Mouse (Mus musculus): ENCODE measurements at regions not wholly inside any gene's neighbourhood (a gene's known extent, or its start where the extent isn't known, plus 50 kb on each side); places are given as distances from the start of the nearest gene placed in this dataset.
"Not testable (repeated sequence)": the region's sequence is repeated elsewhere in the genome, so short reads cannot be mapped to it uniquely, and the experiment has no call there.

DNA sequence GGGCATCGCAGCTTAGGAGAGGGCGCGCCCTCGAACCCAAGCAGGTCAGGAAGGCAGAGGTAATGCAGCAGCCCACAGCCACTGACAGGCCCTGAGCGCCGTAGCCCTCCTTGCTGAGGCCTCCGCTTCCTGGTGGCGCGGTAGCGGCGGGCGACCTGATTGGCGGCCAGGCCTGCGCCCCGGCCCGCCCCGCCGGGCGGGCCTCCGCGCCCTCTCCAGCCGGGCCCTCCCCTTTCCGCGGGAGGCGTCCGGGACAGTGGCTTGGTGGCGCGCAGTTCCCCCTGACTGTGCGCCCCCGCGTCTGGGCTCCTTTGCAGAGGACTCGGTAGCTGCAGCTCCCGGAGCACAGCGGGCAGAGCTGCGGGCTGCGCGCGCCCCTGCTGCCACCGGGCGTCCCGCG lies 242.1 kb downstream of the Gm21863 start:
- not testable (repeated sequence) for H3K27me3 ChIP-seq (ENCODE audit: control insufficient read depth, insufficient read depth, low read length); H3K9ac ChIP-seq (ENCODE audit: low read length); H3K9me3 ChIP-seq (ENCODE audit: control insufficient read depth, low read length); H3K4me1 ChIP-seq (ENCODE audit: control insufficient read depth, insufficient read depth, low read length); H3K27ac ChIP-seq (ENCODE audit: low read depth, low read length); H3K36me3 ChIP-seq (ENCODE audit: control insufficient read depth, insufficient read depth, low read length); ATAC-seq (ENCODE audit: low FRiP score)
- WGBS = 2% methylated on average over 24 of the region's 42 CpGs
- DNase-seq (ENCODE audit: low spot score, missing footprints) = peak; percentile 79
- Histone ChIP-seq H3K4me3 (ENCODE audit: low read depth, low read length) (peak overlapping the region; percentile 34), H3K4me2 (peak overlapping the region; percentile 24; the same call in 1 of the 2 replicates)

- Histone ChIP-seq H3K4me2 (peak overlapping the region; percentile 17; the same call in 1 of the 2 replicates), H3K9ac (ENCODE audit: low read length) (0 out of 2 replicates have a peak overlapping the region, but pooled peaks have one; percentile 9), H3K4me3 (ENCODE audit: low read depth, low read length) (peak overlapping the region; percentile 34)
- H3K27ac ChIP-seq (ENCODE audit: low read depth, low read length); ATAC-seq (ENCODE audit: low FRiP score); H3K4me1 ChIP-seq (ENCODE audit: control insufficient read depth, insufficient read depth, low read length); H3K27me3 ChIP-seq (ENCODE audit: control insufficient read depth, insufficient read depth, low read length); H3K36me3 ChIP-seq (ENCODE audit: control insufficient read depth, insufficient read depth, low read length); H3K9me3 ChIP-seq (ENCODE audit: control insufficient read depth, low read length): not testable (repeated sequence)
- WGBS = 2% methylated on average over 31 of the region's 37 CpGs
- DNase-seq (ENCODE audit: low spot score, missing footprints) = peak; percentile 78
Measured at GRCm38 (mm10) chr12:20196905-20197304, 242.6 kb downstream of the Gm21863 start.

DNA sequence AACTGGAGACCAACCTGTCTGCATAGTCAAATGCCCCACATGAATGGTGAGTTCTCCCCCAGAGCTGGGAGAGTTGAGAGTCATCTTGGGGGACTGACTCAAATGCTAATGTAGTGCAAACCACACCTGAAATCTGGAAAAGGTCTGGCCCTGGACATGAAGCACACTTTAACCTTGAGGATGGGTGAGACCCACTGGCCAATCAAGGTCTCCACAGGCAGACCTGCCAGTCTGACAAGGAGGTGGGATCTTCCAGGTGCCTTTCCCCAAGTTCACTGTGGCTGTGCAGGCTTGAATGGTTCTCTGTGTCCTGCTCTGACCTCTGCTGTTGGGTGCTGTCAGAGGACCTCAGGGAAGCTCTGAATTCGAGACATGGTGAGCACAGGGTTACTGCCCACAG lies 269.6 kb downstream of the Gm21863 start:
- H3K36me3 ChIP-seq (ENCODE audit: control insufficient read depth, insufficient read depth, low read length); H3K4me1 ChIP-seq (ENCODE audit: control insufficient read depth, insufficient read depth, low read length); ATAC-seq (ENCODE audit: low FRiP score); DNase-seq (ENCODE audit: low spot score, missing footprints); H3K9ac ChIP-seq (ENCODE audit: low read length); H3K27me3 ChIP-seq (ENCODE audit: control insufficient read depth, insufficient read depth, low read length); H3K27ac ChIP-seq (ENCODE audit: low read depth, low read length); H3K4me3 ChIP-seq (ENCODE audit: low read depth, low read length); H3K4me2 ChIP-seq: not testable (repeated sequence)
- 79% methylated on average over 1 of the region's 1 CpGs for WGBS
- H3K9me3 ChIP-seq (ENCODE audit: control insufficient read depth, low read length) = peaks cover 25% of the 10 kb centered on the region

DNA sequence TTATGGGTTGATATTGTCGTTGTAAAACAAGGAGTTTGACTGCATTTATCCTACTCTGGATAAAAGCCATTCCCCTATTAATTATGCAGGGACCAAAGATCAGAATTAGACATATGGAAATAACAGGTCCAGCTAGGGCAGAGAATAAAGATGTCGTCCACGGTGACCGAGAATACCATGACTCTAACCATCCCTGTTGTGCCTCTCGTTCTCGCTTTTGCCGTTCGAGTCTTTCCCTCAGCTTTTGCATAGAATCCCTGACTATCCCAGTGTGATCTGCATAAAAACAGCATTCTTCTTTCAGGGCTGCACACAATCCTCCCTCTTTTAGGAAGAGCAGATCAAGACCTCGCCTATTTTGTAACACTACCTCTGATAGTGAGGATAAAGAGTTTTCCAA lies 272.5 kb downstream of the Gm21863 start:
- WGBS = 74% methylated on average over 9 of the region's 9 CpGs
- H3K27me3 ChIP-seq (ENCODE audit: control insufficient read depth, insufficient read depth, low read length); DNase-seq (ENCODE audit: low spot score, missing footprints); H3K36me3 ChIP-seq (ENCODE audit: control insufficient read depth, insufficient read depth, low read length); H3K27ac ChIP-seq (ENCODE audit: low read depth, low read length); H3K4me3 ChIP-seq (ENCODE audit: low read depth, low read length); ATAC-seq (ENCODE audit: low FRiP score); H3K4me1 ChIP-seq (ENCODE audit: control insufficient read depth, insufficient read depth, low read length); H3K9ac ChIP-seq (ENCODE audit: low read length); H3K4me2 ChIP-seq: not testable (repeated sequence)
- peaks cover 52% of the 10 kb centered on the region for H3K9me3 ChIP-seq (ENCODE audit: control insufficient read depth, low read length)

DNA sequence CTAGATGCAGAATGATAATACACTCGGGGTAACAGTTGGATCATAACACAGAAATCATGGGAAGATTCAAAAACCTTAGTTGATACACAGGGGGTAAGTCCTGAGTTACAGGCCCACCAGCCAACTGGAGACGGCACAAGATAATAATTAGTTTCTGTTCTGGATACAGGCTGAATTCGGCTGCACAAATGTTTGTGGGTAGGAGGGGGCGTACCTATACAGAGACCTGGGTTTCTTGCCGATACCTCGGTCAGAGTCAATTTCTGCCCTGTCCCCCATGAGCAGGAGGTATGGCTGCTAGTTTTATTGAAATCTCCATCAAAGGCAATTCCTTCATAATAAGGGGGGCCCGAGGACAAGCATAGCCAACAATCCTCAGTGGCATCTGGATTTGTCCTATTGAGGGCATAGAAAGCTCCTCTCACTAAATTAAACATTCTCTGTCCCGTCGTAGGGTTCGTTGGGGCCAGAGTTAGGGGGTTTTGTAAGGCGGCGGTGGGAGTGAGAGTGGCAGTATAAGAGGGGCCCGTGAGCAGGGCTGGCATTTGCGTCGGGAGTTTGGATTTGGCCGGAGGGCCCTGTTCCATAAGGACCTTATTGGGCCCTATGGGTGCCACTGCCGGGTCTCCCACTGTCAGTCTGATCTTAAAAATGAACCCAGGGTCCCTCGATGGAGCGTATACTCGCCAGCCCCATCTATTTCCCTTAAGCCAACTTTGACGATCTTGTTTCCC lies 273.3 kb downstream of the Gm21863 start:
- WGBS = 73% methylated on average over 21 of the region's 21 CpGs
- peaks cover 60% of the 10 kb centered on the region for H3K9me3 ChIP-seq (ENCODE audit: control insufficient read depth, low read length)
- not testable (repeated sequence) for H3K4me2 ChIP-seq; H3K27ac ChIP-seq (ENCODE audit: low read depth, low read length); H3K9ac ChIP-seq (ENCODE audit: low read length); H3K27me3 ChIP-seq (ENCODE audit: control insufficient read depth, insufficient read depth, low read length); H3K4me3 ChIP-seq (ENCODE audit: low read depth, low read length); H3K4me1 ChIP-seq (ENCODE audit: control insufficient read depth, insufficient read depth, low read length); H3K36me3 ChIP-seq (ENCODE audit: control insufficient read depth, insufficient read depth, low read length)
- ATAC-seq (ENCODE audit: low FRiP score) (0 out of 2 replicates have a peak, but pooled peaks have one; percentile 25), DNase-seq (ENCODE audit: low spot score, missing footprints) (peak; percentile 76)

DNA sequence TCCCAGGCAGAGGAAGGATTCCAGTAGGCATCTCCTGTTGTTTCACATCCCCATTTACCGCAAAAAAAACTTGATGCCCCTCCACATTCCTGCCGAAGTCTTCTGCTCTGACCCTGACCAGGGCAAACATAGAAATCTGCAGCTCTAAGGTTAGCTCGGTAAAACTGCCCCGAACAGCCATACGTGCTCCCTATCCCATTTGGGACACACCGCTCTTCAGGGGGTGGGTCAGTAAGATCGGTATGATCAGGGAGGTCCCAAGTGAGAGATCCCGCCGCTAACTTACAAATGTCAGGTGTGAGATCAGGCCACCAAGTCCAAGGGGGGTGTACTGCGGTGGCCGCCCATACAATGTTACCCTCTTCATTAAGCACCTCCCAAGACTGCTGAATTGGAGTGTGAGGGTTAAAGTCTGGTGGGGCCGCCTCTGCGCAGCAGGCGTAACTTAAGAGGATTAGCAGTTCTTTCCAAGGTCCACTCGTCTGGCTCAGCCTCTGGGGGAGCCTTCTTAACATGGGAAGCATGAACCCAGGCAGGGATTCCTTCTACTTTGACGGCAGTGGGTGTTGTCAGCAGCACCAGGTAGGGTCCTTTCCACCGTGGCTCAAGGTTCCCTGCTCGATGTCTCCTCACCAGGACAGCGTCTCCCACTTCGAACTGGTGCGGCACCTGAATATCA lies 274.2 kb downstream of the Gm21863 start:
- H3K36me3 ChIP-seq (ENCODE audit: control insufficient read depth, insufficient read depth, low read length); H3K4me1 ChIP-seq (ENCODE audit: control insufficient read depth, insufficient read depth, low read length); H3K27ac ChIP-seq (ENCODE audit: low read depth, low read length); H3K4me2 ChIP-seq; H3K4me3 ChIP-seq (ENCODE audit: low read depth, low read length); H3K9ac ChIP-seq (ENCODE audit: low read length): not testable (repeated sequence)
- 0 out of 2 replicates have a peak, but pooled peaks have one; percentile 19 for ATAC-seq (ENCODE audit: low FRiP score)
- WGBS = 70% methylated on average over 21 of the region's 21 CpGs
- Histone ChIP-seq H3K27me3 (ENCODE audit: control insufficient read depth, insufficient read depth, low read length) (peaks cover 14% of the 10 kb centered on the region), H3K9me3 (ENCODE audit: control insufficient read depth, low read length) (peaks cover 69% of the 10 kb centered on the region)
- peak; percentile 84 for DNase-seq (ENCODE audit: low spot score, missing footprints)

GRCm38 (mm10) chr12:20229441-20229840 lies 275.1 kb downstream of the Gm21863 start:
- WGBS = 73% methylated on average over 8 of the region's 8 CpGs
- not testable (repeated sequence) for H3K9ac ChIP-seq (ENCODE audit: low read length); H3K27ac ChIP-seq (ENCODE audit: low read depth, low read length); H3K36me3 ChIP-seq (ENCODE audit: control insufficient read depth, insufficient read depth, low read length); ATAC-seq (ENCODE audit: low FRiP score); H3K4me2 ChIP-seq; H3K4me1 ChIP-seq (ENCODE audit: control insufficient read depth, insufficient read depth, low read length); H3K4me3 ChIP-seq (ENCODE audit: low read depth, low read length)
- Histone ChIP-seq H3K27me3 (ENCODE audit: control insufficient read depth, insufficient read depth, low read length) (peaks cover 16% of the 10 kb centered on the region), H3K9me3 (ENCODE audit: control insufficient read depth, low read length) (peaks cover 77% of the 10 kb centered on the region)
- peak; percentile 79 for DNase-seq (ENCODE audit: low spot score, missing footprints)

- DNase-seq (ENCODE audit: low spot score, missing footprints) = peak; percentile 82
- ATAC-seq (ENCODE audit: low FRiP score) = no peak
- WGBS = 64% methylated on average over 27 of the region's 27 CpGs
- H3K9ac ChIP-seq (ENCODE audit: low read length) = no peak overlapping the region
- peaks cover 77% of the 10 kb centered on the region for H3K9me3 ChIP-seq (ENCODE audit: control insufficient read depth, low read length)
- peaks cover 16% of the 10 kb centered on the region for H3K27me3 ChIP-seq (ENCODE audit: control insufficient read depth, insufficient read depth, low read length)
- peaks cover 7% of the 10 kb centered on the region for H3K36me3 ChIP-seq (ENCODE audit: control insufficient read depth, insufficient read depth, low read length)
- H3K4me2 ChIP-seq = no peak overlapping the region
- no peak overlapping the region for H3K27ac ChIP-seq (ENCODE audit: low read depth, low read length)
- H3K4me3 ChIP-seq (ENCODE audit: low read depth, low read length) = no peak overlapping the region
- no peaks in the 10 kb centered on the region for H3K4me1 ChIP-seq (ENCODE audit: control insufficient read depth, insufficient read depth, low read length)
Measured at GRCm38 (mm10) chr12:20230141-20230892, 276.0 kb downstream of the Gm21863 start.

DNA sequence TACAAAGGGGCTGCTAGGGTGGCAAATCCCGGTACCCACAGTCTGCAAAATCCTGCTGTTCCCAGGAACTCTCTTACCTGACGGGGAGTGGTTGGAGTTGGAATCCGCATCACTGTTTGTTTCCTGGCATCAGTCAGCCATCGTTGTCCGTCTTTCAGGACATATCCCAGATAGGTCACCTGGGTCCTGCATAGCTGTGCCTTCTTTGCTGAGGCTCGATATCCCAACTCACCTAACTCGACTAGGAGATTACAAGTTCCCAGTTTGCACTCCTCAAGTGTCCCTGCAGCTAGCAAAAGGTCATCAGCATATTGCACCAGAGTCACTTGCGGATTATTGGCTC lies 276.6 kb downstream of the Gm21863 start:
- WGBS = 65% methylated on average over 8 of the region's 8 CpGs
- H3K4me3 ChIP-seq (ENCODE audit: low read depth, low read length) = no peak overlapping the region
- ATAC-seq (ENCODE audit: low FRiP score) (no peak), DNase-seq (ENCODE audit: low spot score, missing footprints) (peak; percentile 87)
- no peak overlapping the region for H3K9ac ChIP-seq (ENCODE audit: low read length)
- H3K36me3 ChIP-seq (ENCODE audit: control insufficient read depth, insufficient read depth, low read length) = peaks cover 7% of the 10 kb centered on the region
- peaks cover 16% of the 10 kb centered on the region for H3K27me3 ChIP-seq (ENCODE audit: control insufficient read depth, insufficient read depth, low read length)
- H3K27ac ChIP-seq (ENCODE audit: low read depth, low read length) = no peak overlapping the region
- H3K4me1 ChIP-seq (ENCODE audit: control insufficient read depth, insufficient read depth, low read length) = no peaks in the 10 kb centered on the region
- H3K4me2 ChIP-seq = no peak overlapping the region
- peaks cover 77% of the 10 kb centered on the region for H3K9me3 ChIP-seq (ENCODE audit: control insufficient read depth, low read length)
